Mouse (Mus musculus) hindbrain, embryonic 12.5 days (tissue): ENCODE results near the gene Slc4a5. TPM values are rescaled to one million over a fixed set of nuclear protein-coding genes. Genes with fewer than 3 reads are reported as not detected.

Source experiments
- ATAC-seq: fragments of 200-750 bp; cut with Nextera tagmentation; 2 replicates; pipeline ENCODE4 v1.8.0; 2017; ENCODE audit warnings: moderate TSS enrichment; ENCODE audit not compliant: low FRiP score
- H3K27ac ChIP-seq: fragments of 300-500 bp; sonication (generic); 2 replicates; pipeline ENCODE4 v1.5.1; 2016; ENCODE audit warnings: mild to moderate bottlenecking
- H3K27me3 ChIP-seq: fragments of 300-500 bp; sonication (generic); 2 replicates; pipeline ENCODE4 v1.6.1; 2016; ENCODE audit warnings: mild to moderate bottlenecking
- H3K36me3 ChIP-seq: fragments of 300-500 bp; sonication (generic); 2 replicates; pipeline ENCODE4 v1.6.1; 2016; ENCODE audit warnings: mild to moderate bottlenecking
- H3K4me1 ChIP-seq: fragments of 300-500 bp; sonication (generic); 2 replicates; pipeline ENCODE4 v1.6.1; 2016
- H3K4me2 ChIP-seq: fragments of 300-500 bp; sonication (generic); replicated peaks from 2 replicates; pipeline ENCODE4 v1.6.1; 2016; ENCODE audit warnings: mild to moderate bottlenecking
- H3K4me3 ChIP-seq: fragments of 300-500 bp; sonication (generic); 2 replicates; pipeline ENCODE4 v1.5.1; 2016; ENCODE audit warnings: mild to moderate bottlenecking
- H3K9ac ChIP-seq: fragments of 300-500 bp; sonication (generic); 2 replicates; pipeline ENCODE4 v1.6.1; 2016; ENCODE audit warnings: mild to moderate bottlenecking, moderate library complexity
- H3K9me3 ChIP-seq: fragments of 300-500 bp; sonication (generic); replicated peaks from 2 replicates; pipeline ENCODE4 v1.6.1; 2016; ENCODE audit warnings: mild to moderate bottlenecking
- WGBS: fragments of 180-500 bp; shearing (Covaris S2); methylation state at CpG from one replicate; pipeline ENCODE4 v1.1.7; 2016; 5-methylcytosine and 5-hydroxymethylcytosine counted together
- polyA plus RNA-seq: library from polyadenylated mRNA; unstranded; fragments of >200 nt; fragmentation: Nextera tagmentation; extraction: Ambion mirVana; gene quantifications from 2 replicates; pipeline ENCODE4 v1.2.1, GENCODE M21; 2016

Slc4a5 gene
- polyA plus RNA-seq, 1 experiment from 2014 or later = 5.0 TPM

- H3K27ac ChIP-seq = no peak overlapping the region
- WGBS = 2% methylated on average over 9 of the region's 9 CpGs
- ATAC-seq = peak; percentile 32; the same call in 1 of the 2 replicates
Observed at GRCm38 (mm10) chr6:83237123-83237522, 17.5 kb downstream of the Slc4a5 start.

GRCm38 (mm10) chr6:83244422-83245061 is 24.9 kb downstream of the Slc4a5 start:
- WGBS = 65% methylated on average over 10 of the region's 10 CpGs

More at GRCm38 (mm10) chr6:83237123-83237522, 17.5 kb downstream of the Slc4a5 start:
- Histone ChIP-seq H3K36me3 (no peaks in the 10 kb centered on the region), H3K9me3 (no peaks in the 10 kb centered on the region), H3K9ac (peak overlapping the region; percentile 29; the same call in 1 of the 2 replicates), H3K27me3 (peaks cover 49% of the 10 kb centered on the region), H3K4me2 (peak overlapping the region; percentile 43), H3K4me3 (no peak overlapping the region), H3K4me1 (peaks cover 20% of the 10 kb centered on the region)

GRCm38 (mm10) chr6:83245134-83245533 is 25.5 kb downstream of the Slc4a5 start:
- Histone ChIP-seq H3K27me3 (0 out of 2 replicates have a peak, but pooled peaks cover 6% of the 10 kb centered on the region), H3K36me3 (no peaks in the 10 kb centered on the region), H3K4me3 (no peak overlapping the region), H3K9ac (no peak overlapping the region), H3K9me3 (no peaks in the 10 kb centered on the region), H3K4me1 (no peaks in the 10 kb centered on the region), H3K27ac (no peak overlapping the region), H3K4me2 (no peak overlapping the region)
- ATAC-seq = no peak
- 91% methylated on average over 6 of the region's 6 CpGs for WGBS

More at GRCm38 (mm10) chr6:83244422-83245061, 24.9 kb downstream of the Slc4a5 start:
- Histone ChIP-seq H3K4me2 (no peak overlapping the region), H3K9me3 (no peaks in the 10 kb centered on the region), H3K4me3 (no peak overlapping the region), H3K27ac (no peak overlapping the region), H3K36me3 (no peaks in the 10 kb centered on the region), H3K4me1 (no peaks in the 10 kb centered on the region), H3K27me3 (peaks cover 9% of the 10 kb centered on the region; the same call in 1 of the 2 replicates), H3K9ac (no peak overlapping the region)
- ATAC-seq = no peak

- Histone ChIP-seq H3K36me3 (no peaks in the 10 kb centered on the region), H3K9ac (no peak overlapping the region), H3K27ac (no peak overlapping the region), H3K4me2 (no peak overlapping the region), H3K27me3 (no peaks in the 10 kb centered on the region), H3K4me1 (no peaks in the 10 kb centered on the region), H3K9me3 (no peaks in the 10 kb centered on the region), H3K4me3 (no peak overlapping the region)
- WGBS = 91% methylated on average over 1 of the region's 1 CpGs
- ATAC-seq = no peak
Observed at GRCm38 (mm10) chr6:83245997-83246396, 26.4 kb downstream of the Slc4a5 start.

GRCm38 (mm10) chr6:83246750-83247149 is 27.1 kb downstream of the Slc4a5 start:
- H3K4me3 ChIP-seq = no peak overlapping the region
- H3K4me1 ChIP-seq = no peaks in the 10 kb centered on the region
- H3K9ac ChIP-seq = no peak overlapping the region
- H3K27ac ChIP-seq = no peak overlapping the region
- no peaks in the 10 kb centered on the region for H3K36me3 ChIP-seq
- no peak overlapping the region for H3K4me2 ChIP-seq
- ATAC-seq = no peak
- 93% methylated on average over 4 of the region's 4 CpGs for WGBS
- no peaks in the 10 kb centered on the region for H3K9me3 ChIP-seq
- no peaks in the 10 kb centered on the region for H3K27me3 ChIP-seq

GRCm38 (mm10) chr6:83247153-83247552 is 27.5 kb downstream of the Slc4a5 start:
- Histone ChIP-seq H3K9ac (no peak overlapping the region), H3K4me2 (no peak overlapping the region), H3K9me3 (no peaks in the 10 kb centered on the region), H3K27ac (no peak overlapping the region), H3K4me1 (no peaks in the 10 kb centered on the region), H3K27me3 (no peaks in the 10 kb centered on the region), H3K36me3 (no peaks in the 10 kb centered on the region), H3K4me3 (no peak overlapping the region)
- ATAC-seq = no peak
- 98% methylated on average over 2 of the region's 2 CpGs for WGBS

- WGBS = 74% methylated on average over 7 of the region's 7 CpGs
- ATAC-seq = no peak
- H3K27ac ChIP-seq = no peak overlapping the region
- peaks cover 4% of the 10 kb centered on the region; the same call in 1 of the 2 replicates for H3K27me3 ChIP-seq
- H3K36me3 ChIP-seq = no peaks in the 10 kb centered on the region
- H3K4me3 ChIP-seq = no peak overlapping the region
- no peak overlapping the region for H3K9ac ChIP-seq
- H3K4me1 ChIP-seq = no peaks in the 10 kb centered on the region
- no peak overlapping the region for H3K4me2 ChIP-seq
- H3K9me3 ChIP-seq = no peaks in the 10 kb centered on the region
Observed at GRCm38 (mm10) chr6:83254242-83254641, 34.6 kb downstream of the Slc4a5 start.

- no peaks in the 10 kb centered on the region for H3K9me3 ChIP-seq
- WGBS = 95% methylated on average over 1 of the region's 1 CpGs
- no peak overlapping the region for H3K4me2 ChIP-seq
- no peak for ATAC-seq
- H3K4me1 ChIP-seq = peaks cover 5% of the 10 kb centered on the region
- H3K27ac ChIP-seq = no peak overlapping the region
- H3K27me3 ChIP-seq = peaks cover 2% of the 10 kb centered on the region; the same call in 1 of the 2 replicates
- H3K36me3 ChIP-seq = no peaks in the 10 kb centered on the region
- no peak overlapping the region for H3K4me3 ChIP-seq
- no peak overlapping the region for H3K9ac ChIP-seq
Observed at GRCm38 (mm10) chr6:83264516-83264915, 44.9 kb downstream of the Slc4a5 start.

- Histone ChIP-seq H3K27ac (no peak overlapping the region), H3K9ac (no peak overlapping the region), H3K4me1 (peaks cover 5% of the 10 kb centered on the region), H3K9me3 (no peaks in the 10 kb centered on the region), H3K4me3 (no peak overlapping the region), H3K27me3 (peaks cover 2% of the 10 kb centered on the region; the same call in 1 of the 2 replicates), H3K36me3 (no peaks in the 10 kb centered on the region), H3K4me2 (no peak overlapping the region)
- no peak for ATAC-seq
Observed at GRCm38 (mm10) chr6:83265253-83265652, 45.6 kb downstream of the Slc4a5 start.

- Histone ChIP-seq H3K9me3 (no peaks in the 10 kb centered on the region), H3K27ac (no peak overlapping the region), H3K9ac (no peak overlapping the region), H3K4me3 (no peak overlapping the region), H3K27me3 (peaks cover 2% of the 10 kb centered on the region; the same call in 1 of the 2 replicates), H3K36me3 (no peaks in the 10 kb centered on the region), H3K4me1 (peaks cover 5% of the 10 kb centered on the region), H3K4me2 (no peak overlapping the region)
- no peak for ATAC-seq
- WGBS = 81% methylated on average over 4 of the region's 4 CpGs
Observed at GRCm38 (mm10) chr6:83265653-83266052, 46.0 kb downstream of the Slc4a5 start.

- Histone ChIP-seq H3K9me3 (no peaks in the 10 kb centered on the region), H3K36me3 (no peaks in the 10 kb centered on the region), H3K4me2 (peak overlapping the region; percentile 59), H3K9ac (no peak overlapping the region), H3K27me3 (no peaks in the 10 kb centered on the region), H3K27ac (peak overlapping the region; percentile 85), H3K4me1 (peaks cover 5% of the 10 kb centered on the region), H3K4me3 (peak overlapping the region; percentile 51; the same call in 1 of the 2 replicates)
- ATAC-seq = no peak
- 67% methylated on average over 4 of the region's 4 CpGs for WGBS
Observed at GRCm38 (mm10) chr6:83267616-83268015, 48.0 kb downstream of the Slc4a5 start.

- Histone ChIP-seq H3K4me2 (peak overlapping the region; percentile 59), H3K9ac (peak overlapping the region; percentile 42), H3K4me1 (peaks cover 5% of the 10 kb centered on the region), H3K4me3 (peak overlapping the region; percentile 51), H3K27ac (peak overlapping the region; percentile 85), H3K36me3 (no peaks in the 10 kb centered on the region), H3K27me3 (no peaks in the 10 kb centered on the region), H3K9me3 (no peaks in the 10 kb centered on the region)
- peak; percentile 94 for ATAC-seq
- WGBS = 3% methylated on average over 28 of the region's 28 CpGs
Observed at GRCm38 (mm10) chr6:83268144-83269010, 48.7 kb downstream of the Slc4a5 start.
